Mouse (Mus musculus) layer of hippocampus, postnatal 25 days (tissue): Measurements from ENCODE around the gene Tesk1. TPM values are rescaled to one million over a fixed set of nuclear protein-coding genes. Genes with fewer than 3 reads are reported as not detected.

ENCODE experiments used
- DNase-seq, 2 experiments: peaks; one replicate each; pipeline ENCODE4 v3.0.0; 2022; ENCODE audit warnings: mixed read lengths in 2 of 2, low spot score in 1 of 2; ENCODE audit errors: extremely low spot score in 1 of 2
- total RNA-seq, 2 experiments: library from RNA; stranded (reverse); gene quantifications; 2 replicates each; pipeline ENCODE4 v1.2.3; 2021

Tesk1 gene
- total RNA-seq, 2 experiments from 2014 or later, result 74.1 to 77.6 TPM

GRCm38 (mm10) chr4:43490801-43491200, 49.1 kb downstream of the Tesk1 start:
- DNase-seq, result no peak

GRCm38 (mm10) chr4:43492101-43492820, 50.5 kb downstream of the Tesk1 start:
- no peak for DNase-seq

- peak; percentile 73 to 84 for DNase-seq
Observed at GRCm38 (mm10) chr4:43492821-43493185, 51.1 kb downstream of the Tesk1 start, which contains the start of gene Ccdc107. TSS of gene Ccdc107 (plus strand) at chr4:43492900.

- peak; percentile 93 to 98 for DNase-seq
Observed at GRCm38 (mm10) chr4:43493186-43493845, 51.6 kb downstream of the Tesk1 start.

GRCm38 (mm10) chr4:43493846-43494240, 52.1 kb downstream of the Tesk1 start:
- DNase-seq, result no peak

- no peak for DNase-seq
Observed at GRCm38 (mm10) chr4:43496587-43496986, 54.8 kb downstream of the Tesk1 start.

GRCm38 (mm10) chr4:43497405-43497804, 55.7 kb downstream of the Tesk1 start:
- no peak for DNase-seq

Other genes starting within 250 kb of the Tesk1 start
- under 1 TPM; 0.12 to 0.23 TPM for gene Atp8b5, start 174.8 kb upstream of the Tesk1 start, total RNA-seq
- gene Rusc2, start 60.0 kb upstream of the Tesk1 start, total RNA-seq, result 100 to 1,000 TPM; 122 to 123 TPM
- gene Fam166b, start 12.8 kb upstream of the Tesk1 start, total RNA-seq, result 1 to 10 TPM in 1 of 2 experiments, under 1 TPM in 1; 0.59 to 3.1 TPM
- gene Cd72, start 12.7 kb downstream of the Tesk1 start, total RNA-seq, result under 1 TPM in 1 of 2 experiments, not detected in 1; 0.22 TPM
- gene Sit1, start 41.8 kb downstream of the Tesk1 start, total RNA-seq, result not detected
- 10 to 100 TPM; 23.5 to 28.1 TPM for gene Ccdc107, start 51.0 kb downstream of the Tesk1 start, total RNA-seq
- gene Arhgef39, start 57.8 kb downstream of the Tesk1 start, total RNA-seq, result under 1 TPM; 0.27 to 0.70 TPM
- under 1 TPM; 0.22 to 0.35 TPM for gene Car9, start 65.0 kb downstream of the Tesk1 start, total RNA-seq
- 1 to 10 TPM; 5.1 to 5.8 TPM for gene Tpm2, start 81.8 kb downstream of the Tesk1 start, total RNA-seq
- gene Creb3, start 120.4 kb downstream of the Tesk1 start, total RNA-seq, result 10 to 100 TPM; 58.8 to 71.2 TPM
- 10 to 100 TPM; 40.9 to 47.3 TPM for gene Tln1, start 120.8 kb downstream of the Tesk1 start, total RNA-seq
- 10 to 100 TPM; 40.9 to 42.7 TPM for gene Rgp1, start 136.8 kb downstream of the Tesk1 start, total RNA-seq
- gene Gba2, start 136.9 kb downstream of the Tesk1 start, total RNA-seq, result 10 to 100 TPM; 60.8 to 64.4 TPM
- not detected for gene Msmp, start 142.6 kb downstream of the Tesk1 start, total RNA-seq
- gene Npr2, start 190.0 kb downstream of the Tesk1 start, total RNA-seq, result 10 to 100 TPM; 44.3 to 58.4 TPM
- 1 to 10 TPM; 1.4 to 1.5 TPM for gene Spag8, start 211.7 kb downstream of the Tesk1 start, total RNA-seq
- gene Hint2, start 214.5 kb downstream of the Tesk1 start, total RNA-seq, result 10 to 100 TPM; 36.6 to 38.8 TPM
- 10 to 100 TPM; 66.5 to 70.9 TPM for gene Tmem8b, start 227.0 kb downstream of the Tesk1 start, total RNA-seq
- gene Fam221b, start 227.2 kb downstream of the Tesk1 start, total RNA-seq, result 1 to 10 TPM; 1.2 to 1.3 TPM